Mouse (Mus musculus) testis, adult 2 months (tissue): ENCODE measurements around the gene Glul.

Experiments used
- CTCF ChIP-seq: fragments of 200-500 bp; IDR thresholded peaks from 2 replicates; pipeline ENCODE4 v1.5.1; 2012; ENCODE audit warnings: low read depth, mild to moderate bottlenecking, inconsistent platforms, low read length, moderate library complexity; ENCODE audit not compliant: control insufficient read depth, insufficient read depth, insufficient replicate concordance
- POLR2A ChIP-seq: fragments of 200-500 bp; IDR thresholded peaks from 2 replicates; pipeline ENCODE4 v1.6.1; 2012; ENCODE audit warnings: low read depth, mild to moderate bottlenecking, inconsistent platforms, low read length, moderate library complexity; ENCODE audit not compliant: control insufficient read depth

DNA sequence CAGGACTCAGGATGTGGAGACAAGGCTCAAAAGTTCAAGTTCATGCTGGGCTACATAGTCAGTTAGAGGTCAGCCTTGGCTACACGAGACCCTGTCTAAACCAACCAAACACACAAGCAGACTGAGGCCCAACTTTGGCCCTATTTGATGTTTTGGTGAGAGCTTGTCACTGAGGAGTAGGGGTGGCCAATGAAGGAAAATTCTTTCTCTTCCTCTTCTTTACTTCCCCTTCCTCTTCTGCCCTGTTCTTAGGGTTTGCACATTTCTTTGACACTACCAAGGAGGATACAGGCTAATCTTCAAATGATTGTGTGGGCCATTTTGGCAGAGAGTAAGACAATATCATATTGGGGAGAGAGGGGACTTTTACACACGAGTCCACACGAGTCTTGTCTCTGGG is 14.1 kb downstream of the Glul start:
- TF ChIP-seq CTCF (no peak), POLR2A (no peak)
